Mouse (Mus musculus) CH12.LX (cell line): ENCODE measurements around the gene Nsd2. TPM values are rescaled to one million over a fixed set of nuclear protein-coding genes. Genes with fewer than 3 reads are reported as not detected.

ENCODE experiments used
- DNase-seq: peaks from one replicate; pipeline ENCODE4 v3.0.0-alpha.2; 2013; ENCODE audit errors: extremely low read depth
- H3K27ac ChIP-seq: 2 replicates; pipeline ENCODE4 v1.5.1; 2012; ENCODE audit warnings: low read depth, mild to moderate bottlenecking, control low read depth, moderate library complexity; ENCODE audit not compliant: insufficient read depth
- H3K27me3 ChIP-seq: replicated peaks from 2 replicates; pipeline ENCODE3; 2012; ENCODE audit warnings: inconsistent platforms
- H3K36me3 ChIP-seq, 2 experiments: replicated peaks in 1 of 2; 2 replicates each; pipeline versions ENCODE3 to v1.6.1; 2012; ENCODE audit warnings: inconsistent platforms in 1 of 2, low read length in 1 of 2, mild to moderate bottlenecking in 1 of 2, mixed read lengths in 1 of 2, moderate library complexity in 1 of 2; ENCODE audit not compliant: control insufficient read depth in 1 of 2, insufficient read depth in 1 of 2
- H3K4me1 ChIP-seq, 2 experiments: 2 replicates each; pipeline ENCODE4 v1.6.1; 2012; ENCODE audit warnings: inconsistent platforms in 1 of 2, moderate library complexity in 1 of 2; ENCODE audit not compliant: insufficient read depth in 2 of 2, control insufficient read depth in 1 of 2
- H3K4me2 ChIP-seq: 2 replicates; pipeline ENCODE4 v1.6.1; 2012; ENCODE audit warnings: low read depth, mild to moderate bottlenecking, control low read depth; ENCODE audit not compliant: poor library complexity, insufficient read depth, severe bottlenecking
- H3K4me3 ChIP-seq, 3 experiments: fragments of 150-350 bp in 1 of 3; sonication (generic) in 1 of 3; replicated peaks in 1 of 3; 2 replicates each; pipeline versions ENCODE3 to v1.5.1; 2011 to 2012; ENCODE audit warnings: low read depth in 2 of 3, low read length in 2 of 3, mild to moderate bottlenecking in 2 of 3, moderate library complexity in 2 of 3, control low read depth in 1 of 3, improper control_type of control experiment in 1 of 3, inconsistent platforms in 1 of 3, mixed read lengths in 1 of 3; ENCODE audit not compliant: poor library complexity in 1 of 3
- H3K79me2 ChIP-seq: replicated peaks from 2 replicates; pipeline ENCODE4 v1.6.1; 2012; ENCODE audit warnings: mild to moderate bottlenecking, moderate library complexity; ENCODE audit not compliant: control insufficient read depth, poor library complexity, insufficient read depth, severe bottlenecking; ENCODE audit errors: extremely low read depth
- H3K9ac ChIP-seq: 2 replicates; pipeline ENCODE4 v1.6.1; 2012; ENCODE audit warnings: low read depth, mild to moderate bottlenecking, control low read depth, moderate library complexity; ENCODE audit not compliant: insufficient read depth
- H3K9me3 ChIP-seq: replicated peaks from 2 replicates; pipeline ENCODE3; 2012; ENCODE audit warnings: low read length, inconsistent platforms, mixed read lengths
- CHD1 ChIP-seq: IDR thresholded peaks from 2 replicates; pipeline ENCODE4 v1.6.1; 2012; ENCODE audit warnings: low read depth, low read length, improper control_type of control experiment, inconsistent platforms
- CTCF ChIP-seq, 2 experiments: IDR thresholded peaks in 1 of 2; conservative IDR thresholded peaks in 1 of 2; 2 replicates each; pipeline ENCODE4 v1.5.1; 2011 to 2012; ENCODE audit warnings: low read depth in 2 of 2, low read length in 2 of 2, improper control_type of control experiment in 1 of 2, inconsistent platforms in 1 of 2, mild to moderate bottlenecking in 1 of 2, moderate library complexity in 1 of 2
- ELF1 ChIP-seq: IDR thresholded peaks from 2 replicates; pipeline ENCODE4 v1.6.1; 2014; ENCODE audit warnings: low read depth, mild to moderate bottlenecking, inconsistent platforms, low read length, improper control_type of control experiment
- EP300 ChIP-seq: IDR thresholded peaks from 2 replicates; pipeline ENCODE4 v1.6.1; 2011; ENCODE audit warnings: low read length, improper control_type of control experiment
- ETS1 ChIP-seq: conservative IDR thresholded peaks from 2 replicates; pipeline ENCODE4 v1.6.1; 2012; ENCODE audit warnings: low read depth, mild to moderate bottlenecking, inconsistent platforms, low read length, improper control_type of control experiment, moderate library complexity
- GABPA ChIP-seq: IDR thresholded peaks from 2 replicates; pipeline ENCODE4 v1.6.1; 2012; ENCODE audit warnings: low read depth, low read length, improper control_type of control experiment, inconsistent platforms; ENCODE audit not compliant: insufficient replicate concordance
- IRF4 ChIP-seq: IDR thresholded peaks from 2 replicates; pipeline ENCODE4 v1.6.1; 2014; ENCODE audit warnings: low read depth, mild to moderate bottlenecking, inconsistent platforms, low read length, improper control_type of control experiment
- JUND ChIP-seq: conservative IDR thresholded peaks from 2 replicates; pipeline ENCODE4 v1.6.1; 2011; ENCODE audit warnings: low read depth, low read length, improper control_type of control experiment
- MAFK ChIP-seq: IDR thresholded peaks from 2 replicates; pipeline ENCODE4 v1.6.1; 2011; ENCODE audit warnings: low read length, improper control_type of control experiment; ENCODE audit not compliant: insufficient replicate concordance
- MAX ChIP-seq: IDR thresholded peaks from 2 replicates; pipeline ENCODE4 v1.6.1; 2011; ENCODE audit warnings: low read length, improper control_type of control experiment
- MAZ ChIP-seq: IDR thresholded peaks from 2 replicates; pipeline ENCODE4 v1.6.1; 2012; ENCODE audit warnings: low read depth, mild to moderate bottlenecking, inconsistent platforms, low read length, improper control_type of control experiment, moderate library complexity
- MEF2A ChIP-seq: IDR thresholded peaks from 2 replicates; pipeline ENCODE4 v1.6.1; 2014; ENCODE audit warnings: low read depth, mild to moderate bottlenecking, inconsistent platforms, low read length, improper control_type of control experiment, borderline replicate concordance
- PAX5 ChIP-seq: IDR thresholded peaks from 2 replicates; pipeline ENCODE4 v1.6.1; 2012; ENCODE audit warnings: low read length, inconsistent platforms, mixed read lengths
- POLR2AphosphoS2 ChIP-seq: IDR thresholded peaks from 2 replicates; pipeline ENCODE4 v1.6.1; 2011; ENCODE audit warnings: low read depth, low read length, improper control_type of control experiment
- RCOR1 ChIP-seq: conservative IDR thresholded peaks from 2 replicates; pipeline ENCODE4 v1.6.1; 2012; ENCODE audit warnings: low read depth, mild to moderate bottlenecking, inconsistent platforms, low read length, improper control_type of control experiment
- SMC3 ChIP-seq: IDR thresholded peaks from 2 replicates; pipeline ENCODE4 v1.6.1; 2011; ENCODE audit warnings: low read depth, low read length, improper control_type of control experiment
- TBP ChIP-seq: conservative IDR thresholded peaks from 2 replicates; pipeline ENCODE4 v1.6.1; 2011; ENCODE audit warnings: low read depth, low read length, improper control_type of control experiment
- USF1 ChIP-seq: IDR thresholded peaks from 2 replicates; pipeline ENCODE4 v1.6.1; 2014; ENCODE audit warnings: low read depth, mild to moderate bottlenecking, inconsistent platforms, low read length, improper control_type of control experiment
- USF2 ChIP-seq: conservative IDR thresholded peaks from 2 replicates; pipeline ENCODE4 v1.6.1; 2011; ENCODE audit warnings: low read depth, low read length, improper control_type of control experiment
- ZKSCAN1 ChIP-seq: IDR thresholded peaks from 2 replicates; pipeline ENCODE4 v1.6.1; 2012; ENCODE audit warnings: low read depth, inconsistent platforms, low read length, improper control_type of control experiment, borderline replicate concordance
- ZNF384 ChIP-seq: IDR thresholded peaks from 2 replicates; pipeline ENCODE4 v1.6.1; 2012; ENCODE audit warnings: low read depth, low read length, improper control_type of control experiment, inconsistent platforms
- dilution Hi-C: fragments of 300-500 bp; cut with MboI; formaldehyde crosslinking; loops from 2 replicates; pipeline ENCODE4 v1.14.3; 2020; ENCODE audit warnings: low sequenced_read_pairs; ENCODE audit not compliant: extremely low pct_unique_long_range_greater_than_20kb, extremely low pct_ligation_motif_present
- in situ Hi-C: fragments of 300-500 bp; cut with MboI; formaldehyde crosslinking; loops from 3 replicates; pipeline ENCODE4 v1.14.3; 2019; ENCODE audit warnings: low sequenced_read_pairs, low pct_ligation_motif_present, low pct_unique_long_range_greater_than_20kb, mixed read lengths
- polyA plus RNA-seq: library from polyadenylated mRNA; unstranded; fragments of >175 nt; gene quantifications from 2 replicates; pipeline ENCODE4 v1.2.1, GENCODE M21; 2012; ENCODE audit warnings: low read depth; ENCODE audit not compliant: insufficient read length
- total RNA-seq, 2 experiments: library from RNA; depleted of rRNA; stranded (reverse); fragments of 300-350 nt in 1 of 2; fragments of >200 nt in 1 of 2; gene quantifications; 2 replicates each; pipeline ENCODE4 v1.2.3; 2012 to 2014

Nsd2 gene
- total and polyA plus RNA-seq, 3 experiments = 39.8 to 55.0 (median 49.9) TPM

- in situ Hi-C loops (no loop called here), dilution Hi-C loops (no loop called here)
- Histone ChIP-seq H3K4me1 (no peaks in the 10 kb centered on the region), H3K9ac (no peak overlapping the region), H3K9me3 (no peaks in the 10 kb centered on the region), H3K79me2 (peaks cover 8% of the 10 kb centered on the region), H3K36me3 (peaks cover 50 to 74% of the 10 kb centered on the region in 2 experiments), H3K4me2 (no peak overlapping the region), H3K27ac (no peak overlapping the region), H3K27me3 (no peaks in the 10 kb centered on the region), H3K4me3 (no peak overlapping the region)
- DNase-seq = no peak
- TF ChIP-seq RCOR1 (no peak), USF1 (no peak), MAX (no peak), MEF2A (no peak), GABPA (no peak), CTCF (conservative IDR thresholded peaks at IDR 0.05 in 1 of 2, IDR thresholded peaks at IDR 0.05 in 1 of 2; ENCODE audit: low read depth in 2 of 2, low read length in 2 of 2) (no peak), MAZ (no peak), IRF4 (no peak), PAX5 (no peak), MAFK (no peak), ETS1 (no peak)
Measured at GRCm38 (mm10) chr5:33919466-33919865, 98.9 kb downstream of the Nsd2 start.

- TF ChIP-seq MEF2A (no peak), ZNF384 (no peak), TBP (no peak), ZKSCAN1 (no peak)
- no peaks in the 10 kb centered on the region for H3K9me3 ChIP-seq
- in situ Hi-C loops (no loop called here), dilution Hi-C loops (no loop called here)
- no peaks in the 10 kb centered on the region for H3K27me3 ChIP-seq
- peaks cover 45 to 74% of the 10 kb centered on the region in 2 experiments for H3K36me3 ChIP-seq
- H3K4me3 ChIP-seq = no peak overlapping the region
- H3K79me2 ChIP-seq = peaks cover 8% of the 10 kb centered on the region
- H3K27ac ChIP-seq = no peak overlapping the region
- H3K4me1 ChIP-seq = no peaks in the 10 kb centered on the region
- H3K4me2 ChIP-seq = no peak overlapping the region
- H3K9ac ChIP-seq = no peak overlapping the region
- no peak for DNase-seq
Measured at GRCm38 (mm10) chr5:33920037-33920436, 99.5 kb downstream of the Nsd2 start.

- TF ChIP-seq JUND (no peak), POLR2AphosphoS2 (no peak), ZKSCAN1 (no peak), EP300 (no peak), ETS1 (no peak), TBP (no peak), ELF1 (no peak), MAZ (no peak), USF2 (no peak), SMC3 (no peak), CTCF (conservative IDR thresholded peaks at IDR 0.05 in 1 of 2, IDR thresholded peaks at IDR 0.05 in 1 of 2; ENCODE audit: low read depth in 2 of 2, low read length in 2 of 2) (no peak), CHD1 (no peak)
- H3K4me2 ChIP-seq = no peak overlapping the region
- DNase-seq = no peak
- H3K4me1 ChIP-seq = no peaks in the 10 kb centered on the region
- peaks cover 8% of the 10 kb centered on the region for H3K79me2 ChIP-seq
- no peaks in the 10 kb centered on the region for H3K9me3 ChIP-seq
- no peaks in the 10 kb centered on the region for H3K27me3 ChIP-seq
- H3K4me3 ChIP-seq = no peak overlapping the region
- dilution Hi-C loops = no loop called here
- peaks cover 38 to 68% of the 10 kb centered on the region in 2 experiments for H3K36me3 ChIP-seq
- no peak overlapping the region for H3K9ac ChIP-seq
- H3K27ac ChIP-seq = no peak overlapping the region
- in situ Hi-C loops = no loop called here
Measured at GRCm38 (mm10) chr5:33920924-33921323, 100.4 kb downstream of the Nsd2 start.
